Mouse (Mus musculus) bone marrow, adult 2 months (tissue): ENCODE measurements around the gene Rcan2. TPM values are rescaled to one million over a fixed set of nuclear protein-coding genes. Genes with fewer than 3 reads are reported as not detected.

ENCODE experiments used
- H3K27ac ChIP-seq: fragments of 200-500 bp; 2 replicates; pipeline ENCODE4 v1.5.1; 2012; ENCODE audit warnings: low read depth, mild to moderate bottlenecking, control low read depth, inconsistent platforms, low read length; ENCODE audit not compliant: control insufficient read depth, poor library complexity, insufficient read depth
- H3K4me1 ChIP-seq: fragments of 200-500 bp; 2 replicates; pipeline ENCODE4 v1.6.1; 2011; ENCODE audit warnings: low read length; ENCODE audit not compliant: control insufficient read depth, insufficient read depth
- H3K4me3 ChIP-seq: fragments of 200-500 bp; replicated peaks from 2 replicates; pipeline ENCODE3; 2011; ENCODE audit warnings: mild to moderate bottlenecking, low read depth, low read length, control low read depth; ENCODE audit not compliant: control insufficient read depth
- CTCF ChIP-seq: fragments of 200-500 bp; IDR thresholded peaks from 2 replicates; pipeline ENCODE4 v1.5.1; 2011; ENCODE audit warnings: low read length, control low read depth; ENCODE audit not compliant: control insufficient read depth, insufficient read depth
- POLR2A ChIP-seq: fragments of 200-500 bp; IDR thresholded peaks from 2 replicates; pipeline ENCODE4 v1.6.1; 2011; ENCODE audit warnings: low read depth, mild to moderate bottlenecking, control low read depth, low read length, borderline replicate concordance; ENCODE audit not compliant: control insufficient read depth
- WGBS: fragments of 180-500 bp; shearing (Covaris S2); methylation state at CpG from one replicate; pipeline ENCODE4 v1.1.7; 2018; 5-methylcytosine and 5-hydroxymethylcytosine counted together
- polyA plus RNA-seq: library from polyadenylated mRNA; stranded (reverse); fragments of >200 nt; gene quantifications from 2 replicates; pipeline ENCODE4 v1.2.4, GENCODE M21; 2011; ENCODE audit warnings: low replicate concordance; ENCODE audit not compliant: missing spikeins, insufficient read depth, insufficient read length

Rcan2 gene
- polyA plus RNA-seq, 1 experiment = 2.1 TPM

DNA sequence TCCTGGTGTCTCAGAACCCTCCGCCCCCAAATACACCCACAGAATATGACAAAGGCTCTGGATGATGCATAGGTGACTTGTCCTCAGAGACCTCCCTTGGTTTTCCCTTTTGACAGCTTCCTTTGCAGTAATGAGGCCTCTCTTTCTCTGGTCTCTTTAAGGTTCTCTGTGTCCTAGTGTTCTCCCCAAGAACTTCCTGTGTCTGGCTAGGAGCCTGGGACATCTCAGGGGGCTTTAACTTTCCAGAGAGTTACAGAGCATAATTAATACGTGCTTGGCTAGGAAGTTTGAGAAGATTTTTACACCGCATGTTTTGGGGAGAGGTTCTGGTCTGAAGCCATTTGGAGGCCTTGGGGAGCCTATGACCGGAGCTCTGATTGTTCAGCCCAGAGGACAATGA is 128.7 kb downstream of the Rcan2 start:
- TF ChIP-seq CTCF (no peak), POLR2A (no peak)
- Histone ChIP-seq H3K4me3 (no peak overlapping the region), H3K27ac (no peak overlapping the region), H3K4me1 (no peaks in the 10 kb centered on the region)
- 83% methylated on average over 4 of the region's 4 CpGs for WGBS

DNA sequence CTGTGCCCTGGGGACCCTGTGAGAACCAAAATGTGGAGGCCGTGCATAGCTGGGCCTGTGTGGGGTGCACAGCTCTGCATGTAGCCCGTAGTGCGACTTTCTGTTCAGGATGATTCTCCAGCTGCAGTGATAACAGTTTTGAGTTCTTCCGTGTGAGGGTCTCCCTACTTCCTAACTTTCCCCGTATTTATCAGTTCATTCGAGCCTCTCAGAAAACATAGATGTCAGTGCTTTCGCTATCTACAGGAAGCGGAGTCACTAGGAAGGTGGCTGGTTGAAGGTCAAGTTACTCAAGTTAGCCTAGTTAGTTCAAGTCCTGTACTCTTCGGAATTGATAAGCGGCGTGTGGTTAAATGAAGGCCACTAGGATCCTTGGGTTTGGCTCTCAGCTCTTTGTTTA is 130.6 kb downstream of the Rcan2 start:
- Histone ChIP-seq H3K27ac (no peak overlapping the region), H3K4me1 (no peaks in the 10 kb centered on the region), H3K4me3 (no peak overlapping the region)
- TF ChIP-seq POLR2A = no peak
- 89% methylated on average over 11 of the region's 11 CpGs for WGBS

- Histone ChIP-seq H3K27ac (no peak overlapping the region), H3K4me3 (no peak overlapping the region), H3K4me1 (no peaks in the 10 kb centered on the region)
- TF ChIP-seq POLR2A (no peak), CTCF (no peak)
- 87% methylated on average over 9 of the region's 9 CpGs for WGBS
Observed at GRCm38 (mm10) chr17:43934056-43934455, 132.9 kb downstream of the Rcan2 start.

DNA sequence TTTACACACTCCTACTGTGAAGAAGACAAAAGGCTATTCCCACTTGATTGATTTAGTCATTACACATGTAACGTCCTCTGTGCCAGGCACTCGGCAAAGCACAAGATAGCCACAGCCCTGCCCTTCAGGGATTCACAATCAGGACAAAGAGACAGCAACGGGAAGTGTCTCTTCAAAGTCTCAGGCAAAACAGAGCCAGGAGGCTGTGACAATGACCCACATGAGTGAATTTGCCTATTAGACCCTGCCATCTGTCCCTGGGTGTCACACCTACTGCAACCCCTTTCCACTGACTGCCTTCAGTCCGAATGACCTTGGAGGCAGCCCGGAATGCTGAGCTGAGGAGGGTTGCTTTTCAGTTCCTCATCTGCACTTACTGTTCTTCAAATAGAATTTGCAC is 151.1 kb downstream of the Rcan2 start:
- Histone ChIP-seq H3K4me1 (no peaks in the 10 kb centered on the region; the same call in 1 of the 2 replicates), H3K27ac (no peak overlapping the region), H3K4me3 (no peak overlapping the region)
- WGBS = 12% methylated on average over 5 of the region's 5 CpGs
- no peak for TF ChIP-seq POLR2A
- TF ChIP-seq CTCF = no peak

- Histone ChIP-seq H3K4me3 (no peak overlapping the region), H3K27ac (no peak overlapping the region), H3K4me1 (no peaks in the 10 kb centered on the region; the same call in 1 of the 2 replicates)
- 8% methylated on average over 16 of the region's 17 CpGs for whole genome bisulfite sequencing
- no peak for TF ChIP-seq POLR2A
- TF ChIP-seq CTCF = no peak
Observed at GRCm38 (mm10) chr17:43952661-43953534, 151.7 kb downstream of the Rcan2 start.

- no peak overlapping the region for H3K4me3 ChIP-seq
- no peak overlapping the region for H3K27ac ChIP-seq
- no peaks in the 10 kb centered on the region; the same call in 1 of the 2 replicates for H3K4me1 ChIP-seq
- 68% methylated on average over 10 of the region's 10 CpGs for WGBS
- no peak for TF ChIP-seq CTCF
- TF ChIP-seq POLR2A = no peak
Observed at GRCm38 (mm10) chr17:43953535-43953918, 152.4 kb downstream of the Rcan2 start.

DNA sequence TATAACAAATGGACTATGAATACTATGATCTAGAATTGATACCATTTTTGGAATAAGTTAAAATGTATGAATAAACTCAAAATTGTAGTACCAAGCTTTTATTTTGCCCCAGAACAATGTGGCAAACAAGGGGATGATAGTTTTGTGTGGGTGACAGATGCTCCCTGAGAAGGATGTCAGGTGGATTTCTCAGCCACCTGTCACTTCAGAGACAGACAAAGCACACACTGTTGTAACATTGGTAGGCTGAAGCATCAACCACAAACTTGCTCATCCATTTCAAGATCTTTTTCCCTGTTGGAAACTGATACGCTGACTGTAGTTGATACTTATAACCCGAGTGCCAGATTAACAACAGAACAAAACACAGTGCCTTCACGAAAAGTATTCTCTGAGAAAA is 158.6 kb downstream of the Rcan2 start:
- H3K27ac ChIP-seq = no peak overlapping the region
- H3K4me1 ChIP-seq = no peaks in the 10 kb centered on the region
- 80% methylated on average over 3 of the region's 3 CpGs for WGBS
- no peak overlapping the region for H3K4me3 ChIP-seq
- TF ChIP-seq POLR2A = no peak

GRCm38 (mm10) chr17:43969943-43970342 is 168.8 kb downstream of the Rcan2 start:
- 87% methylated on average over 10 of the region's 10 CpGs for WGBS
- no peak for TF ChIP-seq CTCF
- H3K4me3 ChIP-seq = no peak overlapping the region
- H3K27ac ChIP-seq = no peak overlapping the region
- H3K4me1 ChIP-seq = no peaks in the 10 kb centered on the region

GRCm38 (mm10) chr17:43977572-43977971 is 176.4 kb downstream of the Rcan2 start:
- 81% methylated on average over 2 of the region's 2 CpGs for WGBS
- no peak overlapping the region for H3K4me3 ChIP-seq
- TF ChIP-seq CTCF (no peak), POLR2A (no peak)
- H3K27ac ChIP-seq = no peak overlapping the region
- no peaks in the 10 kb centered on the region for H3K4me1 ChIP-seq
